Mouse (Mus musculus) heart, adult 2 months (tissue): ENCODE data around the gene Cdk5rap1. TPM values are rescaled to one million over a fixed set of nuclear protein-coding genes. Genes with fewer than 3 reads are reported as not detected.
A peak's percentile ranks its signal among the peaks of the same experiment; 100 is the strongest.
"Not testable (repeated sequence)": the region's sequence is repeated elsewhere in the genome, so short reads cannot be mapped to it uniquely, and the experiment has no call there.

Source experiments
- DNase-seq, 2 experiments: peaks; one replicate each; pipeline ENCODE4 v3.0.0; 2021
- H3K27ac ChIP-seq: fragments of 200-600 bp; 2 replicates; pipeline ENCODE4 v1.8.1; 2022
- H3K27me3 ChIP-seq: fragments of 200-500 bp; 2 replicates; pipeline ENCODE4 v1.6.1; 2012; ENCODE audit warnings: mild to moderate bottlenecking, low read length, inconsistent platforms, mixed read lengths; ENCODE audit not compliant: control insufficient read depth, insufficient read depth
- H3K36me3 ChIP-seq: fragments of 200-500 bp; 2 replicates; pipeline ENCODE4 v1.6.1; 2012; ENCODE audit warnings: low read length, inconsistent platforms; ENCODE audit not compliant: control insufficient read depth, insufficient read depth
- H3K4me1 ChIP-seq: fragments of 200-500 bp; 2 replicates; pipeline ENCODE4 v1.6.1; 2011; ENCODE audit warnings: low read length; ENCODE audit not compliant: control insufficient read depth, insufficient read depth
- H3K4me3 ChIP-seq: fragments of 200-600 bp; 2 replicates; pipeline ENCODE4 v1.8.1; 2022
- H3K79me2 ChIP-seq: fragments of 200-500 bp; replicated peaks from 2 replicates; pipeline ENCODE4 v1.6.1; 2012; ENCODE audit warnings: mild to moderate bottlenecking, inconsistent platforms, low read length, moderate library complexity, mixed read lengths; ENCODE audit not compliant: control insufficient read depth, insufficient read depth
- H3K9ac ChIP-seq: fragments of 200-500 bp; 2 replicates; pipeline ENCODE4 v1.6.1; 2012; ENCODE audit warnings: low read depth, mild to moderate bottlenecking, control low read depth, inconsistent platforms, low read length, mixed read lengths
- CTCF ChIP-seq: fragments of 200-600 bp; IDR thresholded peaks from 2 replicates; pipeline ENCODE4 v1.8.1; 2022; ENCODE audit warnings: antibody characterized with exemption, mild to moderate bottlenecking, moderate library complexity
- EP300 ChIP-seq: fragments of 200-500 bp; IDR thresholded peaks from 2 replicates; pipeline ENCODE4 v1.6.1; 2011; ENCODE audit warnings: low read depth, low read length, control low read depth; ENCODE audit not compliant: insufficient read depth
- POLR2A ChIP-seq: fragments of 200-500 bp; IDR thresholded peaks from 2 replicates; pipeline ENCODE4 v1.6.1; 2011; ENCODE audit warnings: mild to moderate bottlenecking, low read depth, low read length, control low read depth; ENCODE audit not compliant: insufficient read depth
- WGBS: fragments of 180-500 bp; shearing (Covaris S2); methylation state at CpG from one replicate; pipeline ENCODE4 v1.1.7; 2018; 5-methylcytosine and 5-hydroxymethylcytosine counted together
- intact Hi-C: fragments of 180-260 bp; cut with DNase I; formaldehyde crosslinking; loops from one replicate; pipeline ENCODE4 v1.15.1; 2025
- polyA plus RNA-seq: library from polyadenylated mRNA; depleted of rRNA; stranded (reverse); fragments of >200 nt; gene quantifications from 2 replicates; pipeline ENCODE4 v1.2.3, GENCODE M21; 2012; rRNA removed
- total RNA-seq, 2 experiments: library from RNA; stranded (reverse); gene quantifications; 2 replicates each; pipeline ENCODE4 v1.2.3; 2021

The Cdk5rap1 gene
- total and polyA plus RNA-seq, 3 experiments, result 10.5 to 20.2 (median 20.1) TPM

DNA sequence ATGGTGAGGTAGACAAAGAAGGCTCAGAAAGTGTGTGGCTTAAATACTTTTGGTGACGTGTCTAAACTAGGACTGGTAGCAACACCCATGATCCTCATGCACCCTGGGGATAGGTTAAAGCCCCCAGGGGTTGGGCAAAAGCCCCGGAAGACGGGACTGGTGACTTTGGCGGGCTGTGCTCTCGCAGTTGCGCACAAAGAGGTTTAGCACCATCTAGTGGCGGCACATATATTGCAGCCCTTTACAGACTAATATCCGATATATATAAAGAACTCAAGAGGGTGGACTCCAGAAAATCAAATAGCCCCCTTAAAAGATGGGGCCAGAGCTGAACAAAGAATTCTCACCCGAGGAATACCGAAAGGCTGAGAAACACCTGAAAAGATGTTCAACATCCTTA, 78.1 kb downstream of the Cdk5rap1 start:
- not testable (repeated sequence) for H3K27ac ChIP-seq, H3K9ac ChIP-seq, H3K36me3 ChIP-seq, H3K4me3 ChIP-seq, H3K79me2 ChIP-seq, H3K4me1 ChIP-seq, H3K27me3 ChIP-seq
- 2% methylated on average over 10 of the region's 10 CpGs for WGBS
- DNase-seq, result peak; percentile 13 to 49
- intact Hi-C loops, result loop anchor here (5.0 to 10.0 kb wide), 2 partner anchors 77 to 300 kb away; no protein-coding TSS in a partner anchor
- peak; percentile 74 for TF ChIP-seq CTCF

DNA sequence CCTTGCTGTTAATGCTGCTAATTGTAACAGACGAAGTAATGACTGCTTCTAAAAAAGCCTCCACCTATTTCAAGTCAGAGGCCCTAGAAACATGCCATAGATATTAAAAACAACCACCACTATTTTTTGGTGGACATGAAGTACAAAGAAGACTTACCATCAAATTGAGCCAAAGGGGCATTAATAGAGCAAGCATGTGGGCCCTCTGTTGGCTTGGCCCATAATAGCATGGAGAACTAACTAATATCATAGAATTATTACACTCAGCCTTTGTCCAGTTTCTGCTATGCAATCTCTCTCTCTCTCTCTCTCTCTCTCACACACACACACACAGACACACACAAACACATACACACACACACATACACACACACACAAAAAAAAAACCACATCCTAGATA, 80.0 kb downstream of the Cdk5rap1 start:
- H3K27ac ChIP-seq, result no peak overlapping the region
- no peaks in the 10 kb centered on the region for H3K79me2 ChIP-seq
- H3K27me3 ChIP-seq, result no peaks in the 10 kb centered on the region
- no peak for TF ChIP-seq EP300
- no peak for TF ChIP-seq POLR2A
- TF ChIP-seq CTCF, result 0 out of 2 replicates have a peak, but pooled peaks have one; percentile 8
- no peak overlapping the region for H3K9ac ChIP-seq
- no peak overlapping the region for H3K4me3 ChIP-seq
- no peaks in the 10 kb centered on the region for H3K4me1 ChIP-seq
- DNase-seq, result no peak
- 73% methylated on average over 1 of the region's 1 CpGs for WGBS
- intact Hi-C loops, result loop anchor here (5.0 to 10.0 kb wide), 2 partner anchors 76 to 298 kb away; no protein-coding TSS in a partner anchor
- H3K36me3 ChIP-seq, result no peaks in the 10 kb centered on the region

DNA sequence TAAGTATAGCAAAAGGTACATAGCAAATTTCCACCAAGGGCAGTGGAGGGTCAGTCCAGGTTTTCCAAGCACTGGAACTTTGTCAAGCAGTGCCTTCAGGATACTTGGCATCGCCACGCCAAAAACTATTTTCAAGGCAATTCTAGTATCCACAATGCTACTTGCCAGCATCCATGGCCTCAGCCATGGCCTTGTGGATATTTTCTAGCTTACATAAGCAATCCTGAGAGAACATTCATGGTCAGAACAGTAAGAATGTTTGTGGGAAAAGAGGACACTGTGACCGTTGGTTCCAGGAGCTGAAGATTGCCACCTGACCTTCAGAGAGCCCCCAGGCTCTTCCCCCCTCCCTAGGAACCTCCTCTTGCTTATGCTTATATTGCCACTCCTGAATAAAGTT, 80.9 kb downstream of the Cdk5rap1 start:
- 76% methylated on average over 3 of the region's 3 CpGs for WGBS
- not testable (repeated sequence) for H3K4me1 ChIP-seq, H3K27me3 ChIP-seq, H3K27ac ChIP-seq, H3K36me3 ChIP-seq, H3K79me2 ChIP-seq, DNase-seq, H3K9ac ChIP-seq, H3K4me3 ChIP-seq
- intact Hi-C loops, result loop anchor here (5.0 to 10.0 kb wide), 2 partner anchors 75 to 297 kb away; no protein-coding TSS in a partner anchor

Other genes with a start within 250 kb of the Cdk5rap1 start
- gene Bpifa3, start 242.7 kb downstream of the Cdk5rap1 start, total RNA-seq, result not detected
- gene Bpifa3, start 242.7 kb downstream of the Cdk5rap1 start, polyA plus RNA-seq, result 0.20 TPM in 1 of 2 replicates, not detected in the other
- not detected for gene Bpifa1, start 230.1 kb downstream of the Cdk5rap1 start, total RNA-seq
- gene Bpifa1, start 230.1 kb downstream of the Cdk5rap1 start, polyA plus RNA-seq, result 660 TPM in 1 of 2 replicates, not detected in the other
- not detected for gene Bpifa5, start 210.4 kb downstream of the Cdk5rap1 start, total RNA-seq
- not detected in 2 replicates for gene Bpifa5, start 210.4 kb downstream of the Cdk5rap1 start, polyA plus RNA-seq
- gene Bpifb1, start 182.2 kb downstream of the Cdk5rap1 start, total RNA-seq, result under 1 TPM in 1 of 2 experiments, not detected in 1; 0.14 TPM
- gene Bpifb1, start 182.2 kb downstream of the Cdk5rap1 start, polyA plus RNA-seq, result 65.7 TPM in 1 of 2 replicates, not detected in the other
- not detected for gene Bpifb5, start 149.3 kb downstream of the Cdk5rap1 start, total RNA-seq
- gene Bpifb5, start 149.3 kb downstream of the Cdk5rap1 start, polyA plus RNA-seq, result 0.08 TPM in 1 of 2 replicates, not detected in the other
- not detected for gene Bpifb9a, start 115.2 kb downstream of the Cdk5rap1 start, total RNA-seq
- not detected in 2 replicates for gene Bpifb9a, start 115.2 kb downstream of the Cdk5rap1 start, polyA plus RNA-seq
- gene Bpifb9b, start 65.8 kb downstream of the Cdk5rap1 start, total RNA-seq, result not detected
- gene Bpifb9b, start 65.8 kb downstream of the Cdk5rap1 start, polyA plus RNA-seq, result not detected in 2 replicates
- gene Snta1, start 35.1 kb upstream of the Cdk5rap1 start, total RNA-seq, result 10 to 100 TPM; 73.6 to 95.0 TPM
- gene Snta1, start 35.1 kb upstream of the Cdk5rap1 start, polyA plus RNA-seq, result 64.8 and 66.0 TPM in 2 replicates
- 10 to 100 TPM; 15.6 to 17.3 TPM for gene Cbfa2t2, start 63.5 kb upstream of the Cdk5rap1 start, total RNA-seq
- gene Cbfa2t2, start 63.5 kb upstream of the Cdk5rap1 start, polyA plus RNA-seq, result 7.8 and 14.4 TPM in 2 replicates
- not detected for gene 1700003F12Rik, start 174.1 kb upstream of the Cdk5rap1 start, total RNA-seq
- gene 1700003F12Rik, start 174.1 kb upstream of the Cdk5rap1 start, polyA plus RNA-seq, result 0.39 TPM in 1 of 2 replicates, not detected in the other
- not detected for gene Actl10, start 178.8 kb upstream of the Cdk5rap1 start, total RNA-seq
- gene Actl10, start 178.8 kb upstream of the Cdk5rap1 start, polyA plus RNA-seq, result not detected in 2 replicates
- under 1 TPM; 0.20 to 0.23 TPM for gene Necab3, start 185.9 kb upstream of the Cdk5rap1 start, total RNA-seq
- 0.90 and 1.7 TPM in 2 replicates for gene Necab3, start 185.9 kb upstream of the Cdk5rap1 start, polyA plus RNA-seq
- gene E2f1, start 196.9 kb upstream of the Cdk5rap1 start, total RNA-seq, result under 1 TPM; 0.39 to 0.70 TPM
- gene E2f1, start 196.9 kb upstream of the Cdk5rap1 start, polyA plus RNA-seq, result 1.1 and 1.2 TPM in 2 replicates
- 10 to 100 TPM; 20.9 to 21.5 TPM for gene Pxmp4, start 230.7 kb upstream of the Cdk5rap1 start, total RNA-seq
- 47.2 and 49.9 TPM in 2 replicates for gene Pxmp4, start 230.7 kb upstream of the Cdk5rap1 start, polyA plus RNA-seq
- 1 to 10 TPM; 2.7 to 3.1 TPM for gene Zfp341, start 240.3 kb upstream of the Cdk5rap1 start, total RNA-seq
- 4.0 and 4.9 TPM in 2 replicates for gene Zfp341, start 240.3 kb upstream of the Cdk5rap1 start, polyA plus RNA-seq
- gene 4930519P11Rik, start 240.4 kb upstream of the Cdk5rap1 start, total RNA-seq, result not detected
- 0.57 TPM in 1 of 2 replicates, not detected in the other for gene 4930519P11Rik, start 240.4 kb upstream of the Cdk5rap1 start, polyA plus RNA-seq